Mouse (Mus musculus): ENCODE data around the gene Ppp1r1b. TPM values are rescaled to one million over a fixed set of nuclear protein-coding genes. Genes with fewer than 3 reads are reported as not detected.
A peak's percentile ranks its signal among the peaks of the same experiment; 100 is the strongest.

Gene Ppp1r1b
- total RNA-seq, 1 experiment from 2014 or later: 0.63 TPM

GRCm38 (mm10) chr11:98328371-98329069 is 19.7 kb upstream of the Ppp1r1b start:
- DNase-seq: no peak

- no peak for DNase-seq
Observed at GRCm38 (mm10) chr11:98329081-98329959, 18.9 kb upstream of the Ppp1r1b start, which contains the start of gene Neurod2. Gene Neurod2, minus strand, starts transcription at chr11:98329648.

GRCm38 (mm10) chr11:98329960-98330744 is 18.1 kb upstream of the Ppp1r1b start:
- no peak for DNase-seq

- DNase-seq: no peak
Observed at GRCm38 (mm10) chr11:98330745-98331204, 17.4 kb upstream of the Ppp1r1b start.

GRCm38 (mm10) chr11:98331401-98331800 is 16.8 kb upstream of the Ppp1r1b start:
- no peak for DNase-seq

GRCm38 (mm10) chr11:98332186-98332585 is 16.0 kb upstream of the Ppp1r1b start:
- no peak for DNase-seq

- no peak for DNase-seq
Observed at GRCm38 (mm10) chr11:98332841-98333240, 15.4 kb upstream of the Ppp1r1b start.

GRCm38 (mm10) chr11:98333263-98333696 is 14.9 kb upstream of the Ppp1r1b start:
- DNase-seq: no peak

- DNase-seq: no peak
Observed at GRCm38 (mm10) chr11:98333981-98334741, 14.0 kb upstream of the Ppp1r1b start.

- no peak for DNase-seq
Observed at GRCm38 (mm10) chr11:98335250-98335649, 13.0 kb upstream of the Ppp1r1b start.

- DNase-seq: no peak
Observed at GRCm38 (mm10) chr11:98336245-98337107, 11.7 kb upstream of the Ppp1r1b start.

GRCm38 (mm10) chr11:98338507-98338961 is 9.7 kb upstream of the Ppp1r1b start:
- peak; percentile 65 for DNase-seq

- DNase-seq: no peak
Observed at GRCm38 (mm10) chr11:98339071-98339501, 9.1 kb upstream of the Ppp1r1b start.

GRCm38 (mm10) chr11:98339679-98340287 is 8.4 kb upstream of the Ppp1r1b start:
- no peak for DNase-seq

GRCm38 (mm10) chr11:98340597-98340996 is 7.6 kb upstream of the Ppp1r1b start:
- no peak for DNase-seq

- no peak for DNase-seq
Observed at GRCm38 (mm10) chr11:98341174-98341573, 7.0 kb upstream of the Ppp1r1b start.

- peak; percentile 94 for DNase-seq
Observed at GRCm38 (mm10) chr11:98342000-98342945, 5.9 kb upstream of the Ppp1r1b start.

- peak; percentile 87 for DNase-seq
Observed at GRCm38 (mm10) chr11:98345253-98345652, 3.0 kb upstream of the Ppp1r1b start.

- DNase-seq: no peak
Observed at GRCm38 (mm10) chr11:98346168-98346567, 2.0 kb upstream of the Ppp1r1b start.
